In the genomic region with DNA sequence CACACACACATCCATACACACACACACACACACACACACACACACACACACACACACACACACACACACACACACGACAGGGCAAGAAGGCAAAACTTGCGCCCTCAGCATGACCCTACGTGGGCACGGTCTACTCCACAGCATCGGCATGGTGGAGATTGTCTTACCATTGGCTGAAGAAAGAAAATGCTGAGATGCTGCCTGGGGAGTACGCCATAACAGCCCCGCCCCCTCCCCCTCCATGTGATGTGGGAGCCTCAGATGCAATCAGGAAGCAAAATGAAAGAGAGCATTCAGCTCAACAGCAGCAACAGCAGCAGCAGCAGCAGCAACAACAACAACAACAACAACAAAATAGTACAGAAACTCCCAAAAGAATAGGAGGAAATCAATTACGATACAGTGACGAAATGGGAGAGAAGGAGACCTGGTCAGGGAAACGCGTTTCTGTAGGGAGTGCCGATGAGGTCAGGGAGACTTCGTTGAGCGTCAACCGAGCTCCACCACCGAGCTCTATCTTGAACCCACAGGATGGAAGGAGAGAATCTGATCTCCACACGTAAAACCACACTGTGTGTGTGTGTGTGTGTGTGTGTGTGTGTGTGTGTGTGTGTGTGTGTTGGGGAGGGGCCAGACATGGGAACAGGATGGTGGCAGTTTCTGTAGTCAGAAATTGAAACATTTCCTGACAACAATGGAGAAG, we compare ENCODE assay signal across 8 mouse cellular contexts. TPM values are rescaled to one million over a fixed set of nuclear protein-coding genes. Genes with fewer than 3 reads are reported as not detected.
A peak's percentile ranks its signal among the peaks of the same experiment; 100 is the strongest.
DNase-seq lines count a peak whose midpoint lies in the region; ATAC-seq lines count a peak whose summit lies in the region.

No protein-coding gene starts in this region.

- no peak for DNase-seq in neural tube, embryonic 11.5 days (ENCODE audit: low spot score)
- no peak for DNase-seq in neural tube, embryonic 10.5 days (ENCODE audit: extremely low spot score, low spot score)
- DNase-seq in hindbrain, embryonic 14.5 days (ENCODE audit: low spot score) = no peak
- DNase-seq in thymus, adult 18-20 months = peak; percentile 37 to 42
- no peak for DNase-seq in layer of hippocampus, postnatal 14 days (ENCODE audit: low spot score in 2 of 2)
- no peak for DNase-seq in testis, postnatal 10 days (ENCODE audit: low spot score)
- no peak for DNase-seq in spleen, adult 12 weeks (ENCODE audit: low spot score)

- H3K4me2 ChIP-seq in neural tube, embryonic 11.5 days (ENCODE audit: low read depth) = 0 out of 2 replicates have a peak overlapping the region, but pooled peaks have one; percentile 1
- H3K4me2 ChIP-seq in hindbrain, embryonic 14.5 days (replicated peaks) = peak overlapping the region; percentile 24; the same call in 1 of the 2 replicates
- peak overlapping the region; percentile 41 for H3K4me2 ChIP-seq in liver, embryonic 15.5 days

- H3K4me3 ChIP-seq in neural tube, embryonic 11.5 days (ENCODE audit: low read depth, low read length) = no peak overlapping the region
- H3K4me3 ChIP-seq in hindbrain, embryonic 14.5 days (replicated peaks; ENCODE audit: low read length) = no peak overlapping the region
- H3K4me3 ChIP-seq in liver, embryonic 15.5 days (replicated peaks) = peak overlapping the region; percentile 12; the same call in 1 of the 2 replicates

- H3K36me3 ChIP-seq in neural tube, embryonic 11.5 days (ENCODE audit: control insufficient read depth, insufficient read depth, low read length) = no peaks in the 10 kb centered on the region
- no peaks in the 10 kb centered on the region for H3K36me3 ChIP-seq in hindbrain, embryonic 14.5 days (replicated peaks; ENCODE audit: control insufficient read depth, insufficient read depth)
- H3K36me3 ChIP-seq in liver, embryonic 15.5 days (replicated peaks) = no peaks in the 10 kb centered on the region

- H3K27ac ChIP-seq in neural tube, embryonic 11.5 days (ENCODE audit: low read depth, low read length) = no peak overlapping the region
- no peak overlapping the region; the same call in 1 of the 2 replicates for H3K27ac ChIP-seq in hindbrain, embryonic 14.5 days
- H3K27ac ChIP-seq in liver, embryonic 15.5 days (replicated peaks) = no peak overlapping the region

- no peaks in the 10 kb centered on the region for H3K9me3 ChIP-seq in neural tube, embryonic 11.5 days (ENCODE audit: control insufficient read depth, low read length)
- 0 out of 2 replicates have a peak, but pooled peaks cover 3% of the 10 kb centered on the region for H3K9me3 ChIP-seq in hindbrain, embryonic 14.5 days (ENCODE audit: control insufficient read depth, low read length)
- H3K9me3 ChIP-seq in liver, embryonic 15.5 days (replicated peaks) = no peaks in the 10 kb centered on the region

- no peaks in the 10 kb centered on the region for H3K27me3 ChIP-seq in neural tube, embryonic 11.5 days (ENCODE audit: control insufficient read depth, insufficient read depth, low read length)
- no peaks in the 10 kb centered on the region for H3K27me3 ChIP-seq in hindbrain, embryonic 14.5 days (ENCODE audit: control insufficient read depth, insufficient read depth, low read length)
- H3K27me3 ChIP-seq in liver, embryonic 15.5 days = no peaks in the 10 kb centered on the region

- H3K9ac ChIP-seq in neural tube, embryonic 11.5 days (ENCODE audit: low read length) = no peak overlapping the region
- H3K9ac ChIP-seq in hindbrain, embryonic 14.5 days = no peak overlapping the region
- no peak overlapping the region for H3K9ac ChIP-seq in liver, embryonic 15.5 days

- ATAC-seq in neural tube, embryonic 11.5 days (ENCODE audit: insufficient read depth, low FRiP score, low TSS enrichment) = peak; percentile 56
- ATAC-seq in hindbrain, embryonic 14.5 days (ENCODE audit: low FRiP score) = 0 out of 2 replicates have a peak, but pooled peaks have one; percentile 4
- ATAC-seq in liver, embryonic 15.5 days (ENCODE audit: insufficient read depth) = no peak

- H3K4me1 ChIP-seq in neural tube, embryonic 11.5 days (ENCODE audit: control insufficient read depth, insufficient read depth, low read length) = peaks cover 7% of the 10 kb centered on the region
- H3K4me1 ChIP-seq in hindbrain, embryonic 14.5 days (replicated peaks; ENCODE audit: control insufficient read depth, insufficient read depth, low read length) = peaks cover 4% of the 10 kb centered on the region; the same call in 1 of the 2 replicates
- H3K4me1 ChIP-seq in liver, embryonic 15.5 days (replicated peaks) = peaks cover 9% of the 10 kb centered on the region; the same call in 1 of the 2 replicates

- WGBS in neural tube, embryonic 11.5 days = 64% methylated on average over 16 of the region's 17 CpGs
- 53% methylated on average over 17 of the region's 17 CpGs for WGBS in hindbrain, embryonic 14.5 days
- 15% methylated on average over 17 of the region's 17 CpGs for WGBS in liver, embryonic 15.5 days (ENCODE audit: insufficient replicate concordance)

RNA-seq across cellular contexts. Expression of gene Ramp3, which starts 21.5 kb away (rescaled TPM):
- polyA plus RNA-seq in neural tube, embryonic 11.5 days (2014; fragmentation: Nextera tagmentation; extraction: Ambion mirVana) = 9.3 and 11.8 TPM in 2 replicates
- 22.1 and 26.7 TPM in 2 replicates for polyA plus RNA-seq in hindbrain, embryonic 14.5 days (2014; fragmentation: Nextera tagmentation; extraction: Ambion mirVana)
- 0.09 and 0.13 TPM in 2 replicates for polyA plus RNA-seq in liver, embryonic 15.5 days (2015; fragmentation: Nextera tagmentation; extraction: Ambion mirVana)
- total RNA-seq in layer of hippocampus, postnatal 14 days (2021) = 10 to 100 TPM in 1 of 2 experiments, 1 to 10 TPM in 1; 5.6 to 11.9 TPM

RNA-seq across cellular contexts. Expression of gene Wap, which starts 41.4 kb away (rescaled TPM):
- not detected in 2 replicates for polyA plus RNA-seq in neural tube, embryonic 11.5 days (2014; fragmentation: Nextera tagmentation; extraction: Ambion mirVana)
- not detected in 2 replicates for polyA plus RNA-seq in hindbrain, embryonic 14.5 days (2014; fragmentation: Nextera tagmentation; extraction: Ambion mirVana)
- not detected in 2 replicates for polyA plus RNA-seq in liver, embryonic 15.5 days (2015; fragmentation: Nextera tagmentation; extraction: Ambion mirVana)
- not detected for total RNA-seq in layer of hippocampus, postnatal 14 days (2021)

RNA-seq across cellular contexts. Expression of gene Tbrg4, which starts 54.0 kb away (rescaled TPM):
- polyA plus RNA-seq in neural tube, embryonic 11.5 days (2014; fragmentation: Nextera tagmentation; extraction: Ambion mirVana) = 41.0 and 43.4 TPM in 2 replicates
- 25.7 and 26.5 TPM in 2 replicates for polyA plus RNA-seq in hindbrain, embryonic 14.5 days (2014; fragmentation: Nextera tagmentation; extraction: Ambion mirVana)
- 31.0 and 33.3 TPM in 2 replicates for polyA plus RNA-seq in liver, embryonic 15.5 days (2015; fragmentation: Nextera tagmentation; extraction: Ambion mirVana)
- 10 to 100 TPM; 47.2 to 52.5 TPM for total RNA-seq in layer of hippocampus, postnatal 14 days (2021)

Comparison
In these comparisons a context has a peak if more than half of its experiments do, and no peak if none do; other contexts are left out.
1. DNase-seq: peak in thymus, adult 18-20 months (2 of 2); none in neural tube, embryonic 11.5 days (single experiment), neural tube, embryonic 10.5 days (single experiment), hindbrain, embryonic 14.5 days (single experiment), layer of hippocampus, postnatal 14 days (0 of 2), testis, postnatal 10 days (single experiment) and spleen, adult 12 weeks (single experiment).
2. Peak in every context shown above with its lines, with median percentiles within 50 percentile points of each other: H3K4me2 ChIP-seq.